ENCODE assay signal across 9 mouse cellular contexts in genomic region chr17:46703971-46704886, GRCm38 (mm10). TPM values are rescaled to one million over a fixed set of nuclear protein-coding genes. Genes with fewer than 3 reads are reported as not detected.
DNase-seq lines count a peak whose midpoint lies in the region; ATAC-seq and TF ChIP-seq lines count a peak whose summit lies in the region.
"Had no signal": no experiment of that assay in that cellular context is flagged by ENCODE, and none has a peak within 500 bp of the region (broad histone marks: within the 10 kb centered on the region; RNA-seq: fewer than 3 reads in every experiment).

No protein-coding gene starts in this region.

- H3K4me3 ChIP-seq in lung, adult 2 months (replicated peaks; ENCODE audit: extremely low read depth, low read depth, low read length): peak overlapping the region; percentile 86
- peak overlapping the region; percentile 92 for H3K4me3 ChIP-seq in hindbrain, embryonic 10.5 days
- peak overlapping the region; percentile 53 for H3K4me3 ChIP-seq in macrophage (ENCODE audit: inconsistent target)

- ATAC-seq in erythroid progenitor cell, adult 5-6 weeks (replicated peaks; ENCODE audit: low FRiP score, poor library complexity, severe bottlenecking): no peak; the same call in 1 of the 2 replicates

- no peaks in the 10 kb centered on the region for H3K27me3 ChIP-seq in hindbrain, embryonic 10.5 days (ENCODE audit: insufficient read depth, poor library complexity, severe bottlenecking)

- peak overlapping the region; percentile 95 for H3K27ac ChIP-seq in hindbrain, embryonic 10.5 days
- H3K27ac ChIP-seq in macrophage: no peak overlapping the region

- H3K9me3 ChIP-seq in hindbrain, embryonic 10.5 days: no peaks in the 10 kb centered on the region

- peaks cover 40% of the 10 kb centered on the region for H3K79me2 ChIP-seq in macrophage (ENCODE audit: inconsistent target)

- TF ChIP-seq CTCF in lung, adult 2 months (IDR thresholded peaks at IDR 0.05; ENCODE audit: insufficient read depth, low read length): no peak

- H3K36me3 ChIP-seq in hindbrain, embryonic 10.5 days: peaks cover 30% of the 10 kb centered on the region
- no peaks in the 10 kb centered on the region for H3K36me3 ChIP-seq in macrophage (ENCODE audit: inconsistent target)

- H3K4me1 ChIP-seq in lung, adult 2 months (ENCODE audit: control insufficient read depth, insufficient read depth, low read length): peaks cover 8% of the 10 kb centered on the region
- H3K4me1 ChIP-seq in hindbrain, embryonic 10.5 days (replicated peaks): peaks cover 49% of the 10 kb centered on the region

- no peak for DNase-seq in lung, adult 2 months
- no peak for DNase-seq in lung, postnatal 14 days
- peak; percentile 28 for DNase-seq in brain, adult 2 months (ENCODE audit: low read depth, low spot score)
- DNase-seq in hindbrain, embryonic 10.5 days (ENCODE audit: low spot score): peak; percentile 31
- DNase-seq in left cerebral cortex, adult 11 months (ENCODE audit: low spot score): no peak
- no peak for DNase-seq in right cerebral cortex, postnatal 14 days

- 3% methylated on average over 40 of the region's 41 CpGs for WGBS in lung, adult 2 months
- WGBS in hindbrain, embryonic 10.5 days: 5% methylated on average over 40 of the region's 41 CpGs
- WGBS in macrophage (ENCODE audit: missing documents): 7% methylated on average over 40 of the region's 41 CpGs

- no peak for TF ChIP-seq POLR2A in lung, adult 2 months (IDR thresholded peaks at IDR 0.05; ENCODE audit: borderline replicate concordance, extremely low read depth, low read depth, low read length)

RNA-seq across cellular contexts. Expression of gene Ppp2r5d, which starts 0.7 kb away (rescaled TPM):
- 44.4 and 53.8 TPM in 2 replicates for polyA plus RNA-seq in lung, adult 2 months (2012; rRNA removed)
- polyA plus RNA-seq in hindbrain, embryonic 10.5 days (2016; fragmentation: Nextera tagmentation; extraction: Ambion mirVana): 137 and 148 TPM in 2 replicates
- total RNA-seq in macrophage (2018; cell fraction: chromatin; rRNA removed): 10 to 100 TPM; 14.8 to 73.6 (median 27.2) TPM
- total RNA-seq in macrophage (2018; cell fraction: cytosol; rRNA removed): 10 to 100 TPM; 16.6 to 28.7 (median 24.5) TPM
- total RNA-seq in macrophage (2018; cell fraction: nucleus; rRNA removed): 10 to 100 TPM in 25 of 26 experiments, 1 to 10 TPM in 1; 9.5 to 37.7 (median 22.8) TPM
- polyA plus RNA-seq in macrophage (2018): 21.4 to 43.0 TPM (median 30.6 TPM) in 3 replicates
- total RNA-seq in erythroid progenitor cell, adult 5-6 weeks (2015; ENCODE audit: low replicate concordance): 15.1 and 18.4 TPM in 2 replicates
- 17.1 and 22.8 TPM in 2 replicates for total RNA-seq in erythroid progenitor cell, adult 5-6 weeks (2017; ENCODE audit: low replicate concordance)

RNA-seq across cellular contexts. Expression of gene Pex6, which starts 7.0 kb away (rescaled TPM):
- 60.6 and 80.4 TPM in 2 replicates for polyA plus RNA-seq in lung, adult 2 months (2012; rRNA removed)
- 24.4 and 25.7 TPM in 2 replicates for polyA plus RNA-seq in hindbrain, embryonic 10.5 days (2016; fragmentation: Nextera tagmentation; extraction: Ambion mirVana)
- 10 to 100 TPM; 18.3 to 64.1 (median 32.8) TPM for total RNA-seq in macrophage (2018; cell fraction: chromatin; rRNA removed)
- 10 to 100 TPM; 11.1 to 22.3 (median 16.8) TPM for total RNA-seq in macrophage (2018; cell fraction: cytosol; rRNA removed)
- total RNA-seq in macrophage (2018; cell fraction: nucleus; rRNA removed): 10 to 100 TPM; 14.1 to 47.9 (median 30.5) TPM
- polyA plus RNA-seq in macrophage (2018): 6.9 to 22.0 TPM (median 14.2 TPM) in 3 replicates
- total RNA-seq in erythroid progenitor cell, adult 5-6 weeks (2015; ENCODE audit: low replicate concordance): 1.1 TPM in 1 of 2 replicates, not detected in the other
- total RNA-seq in erythroid progenitor cell, adult 5-6 weeks (2017; ENCODE audit: low replicate concordance): 1.8 and 4.2 TPM in 2 replicates

RNA-seq across cellular contexts. Expression of gene Klhdc3, which starts 23.5 kb away (rescaled TPM):
- polyA plus RNA-seq in lung, adult 2 months (2012; rRNA removed): 68.4 and 78.1 TPM in 2 replicates
- polyA plus RNA-seq in hindbrain, embryonic 10.5 days (2016; fragmentation: Nextera tagmentation; extraction: Ambion mirVana): 128 and 146 TPM in 2 replicates
- total RNA-seq in macrophage (2018; cell fraction: chromatin; rRNA removed): 10 to 100 TPM; 11.0 to 52.6 (median 32.1) TPM
- total RNA-seq in macrophage (2018; cell fraction: cytosol; rRNA removed): 10 to 100 TPM; 27.7 to 50.8 (median 40.8) TPM
- total RNA-seq in macrophage (2018; cell fraction: nucleus; rRNA removed): 10 to 100 TPM; 18.4 to 52.9 (median 36.1) TPM
- polyA plus RNA-seq in macrophage (2018): 30.1 to 44.5 TPM (median 33.9 TPM) in 3 replicates
- total RNA-seq in erythroid progenitor cell, adult 5-6 weeks (2015; ENCODE audit: low replicate concordance): 16.9 and 23.1 TPM in 2 replicates
- 5.1 and 17.2 TPM in 2 replicates for total RNA-seq in erythroid progenitor cell, adult 5-6 weeks (2017; ENCODE audit: low replicate concordance)

RNA-seq across cellular contexts. Expression of gene Gnmt, which starts 24.7 kb away (rescaled TPM):
- polyA plus RNA-seq in lung, adult 2 months (2012; rRNA removed): 13.4 and 14.1 TPM in 2 replicates
- 0.18 and 0.36 TPM in 2 replicates for polyA plus RNA-seq in hindbrain, embryonic 10.5 days (2016; fragmentation: Nextera tagmentation; extraction: Ambion mirVana)
- 1 to 10 TPM in 19 of 26 experiments, under 1 TPM in 3, not detected in 4; 0.73 to 4.6 (median 2.3) TPM for total RNA-seq in macrophage (2018; cell fraction: chromatin; rRNA removed)
- under 1 TPM in 15 of 26 experiments, not detected in 11; 0.10 to 0.99 (median 0.24) TPM for total RNA-seq in macrophage (2018; cell fraction: cytosol; rRNA removed)
- total RNA-seq in macrophage (2018; cell fraction: nucleus; rRNA removed): 1 to 10 TPM in 19 of 26 experiments, under 1 TPM in 4, not detected in 3; 0.46 to 5.5 (median 1.9) TPM
- polyA plus RNA-seq in macrophage (2018): 0.32 TPM in 1 of 3 replicates, not detected in the others
- not detected in 2 replicates for total RNA-seq in erythroid progenitor cell, adult 5-6 weeks (2015; ENCODE audit: low replicate concordance)
- total RNA-seq in erythroid progenitor cell, adult 5-6 weeks (2017; ENCODE audit: low replicate concordance): not detected in 2 replicates
- total RNA-seq: hematopoietic stem cell, adult 5-6 weeks had no signal

RNA-seq across cellular contexts. Expression of gene Mea1, which starts 25.6 kb away (rescaled TPM):
- 48.2 and 55.7 TPM in 2 replicates for polyA plus RNA-seq in lung, adult 2 months (2012; rRNA removed)
- polyA plus RNA-seq in hindbrain, embryonic 10.5 days (2016; fragmentation: Nextera tagmentation; extraction: Ambion mirVana): 178 and 214 TPM in 2 replicates
- 10 to 100 TPM in 8 of 26 experiments, 1 to 10 TPM in 18; 2.1 to 21.2 (median 7.1) TPM for total RNA-seq in macrophage (2018; cell fraction: chromatin; rRNA removed)
- total RNA-seq in macrophage (2018; cell fraction: cytosol; rRNA removed): 100 to 1,000 TPM in 1 of 26 experiments, 10 to 100 TPM in 25; 60.6 to 102 (median 79.2) TPM
- total RNA-seq in macrophage (2018; cell fraction: nucleus; rRNA removed): 10 to 100 TPM in 23 of 26 experiments, 1 to 10 TPM in 3; 6.1 to 33.3 (median 15.9) TPM
- 85.2 to 104 TPM (median 96.1 TPM) in 3 replicates for polyA plus RNA-seq in macrophage (2018)
- 15.1 and 22.6 TPM in 2 replicates for total RNA-seq in erythroid progenitor cell, adult 5-6 weeks (2015; ENCODE audit: low replicate concordance)
- total RNA-seq in erythroid progenitor cell, adult 5-6 weeks (2017; ENCODE audit: low replicate concordance): 4.2 and 10.9 TPM in 2 replicates

Comparison
In these comparisons a context has a peak if more than half of its experiments do, and no peak if none do; other contexts are left out.
1. DNase-seq: peak in brain, adult 2 months (single experiment) and hindbrain, embryonic 10.5 days (single experiment); none in lung, adult 2 months (single experiment), lung, postnatal 14 days (single experiment), left cerebral cortex, adult 11 months (single experiment) and right cerebral cortex, postnatal 14 days (single experiment).
2. Peak in every context shown above with its lines, with median percentiles within 50 percentile points of each other: H3K4me3 ChIP-seq.